Comparison of ENCODE assay signal across 20 mouse cellular contexts in the genomic region with DNA sequence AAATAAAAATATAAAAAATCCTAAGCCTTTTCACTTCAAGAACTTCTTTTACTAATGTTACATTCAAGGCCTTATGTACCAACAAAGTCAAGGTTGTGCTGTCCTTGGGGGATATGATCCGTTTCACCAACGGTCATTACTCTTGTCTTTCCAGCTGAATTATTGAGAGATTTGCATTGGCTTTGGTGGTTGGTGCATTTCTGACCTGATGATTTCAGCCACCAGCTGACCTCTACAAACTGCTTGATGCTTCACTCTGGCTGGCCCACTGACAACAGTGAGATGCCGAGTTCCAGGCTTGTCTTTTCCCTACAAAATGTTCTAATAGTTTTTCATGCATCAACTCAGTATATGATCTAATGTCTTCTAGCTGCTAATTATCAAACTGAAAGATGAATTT.
"Had no signal": no experiment of that assay in that cellular context is flagged by ENCODE, and none has a peak within 500 bp of the region (broad histone marks: within the 10 kb centered on the region; RNA-seq: fewer than 3 reads in every experiment).

No protein-coding gene starts in this region.

- H3K9me3 ChIP-seq: lung, embryonic 15.5 days; megakaryocyte, embryonic 14.5 days; midbrain, embryonic 13.5 days; midbrain, embryonic 15.5 days; neural tube, embryonic 12.5 days; stomach, embryonic 15.5 days had no signal

- ATAC-seq: liver, postnatal 0 days; lung, postnatal 0 days; midbrain, embryonic 13.5 days; midbrain, embryonic 15.5 days had no signal

- DNase-seq: liver, postnatal 0 days; lung, adult 2 months; lung, postnatal 14 days; lung, postnatal 36 days; retina, postnatal 1 day; right cerebral cortex, adult 18-20 months; right cerebral cortex, postnatal 14 days; thymus, adult 2 months; thymus, postnatal 25 days; thymus, postnatal 4 days had no signal

- H3K36me3 ChIP-seq: lung, embryonic 15.5 days; midbrain, embryonic 13.5 days; midbrain, embryonic 15.5 days; neural tube, embryonic 12.5 days; stomach, embryonic 15.5 days had no signal

- H3K27ac ChIP-seq: lung, embryonic 15.5 days; macrophage; midbrain, embryonic 13.5 days; midbrain, embryonic 15.5 days; neural tube, embryonic 12.5 days; stomach, embryonic 15.5 days; stomach, postnatal 0 days had no signal

- H3K4me1 ChIP-seq: lung, embryonic 15.5 days; megakaryocyte, embryonic 14.5 days; midbrain, embryonic 13.5 days; midbrain, embryonic 15.5 days; neural tube, embryonic 12.5 days; stomach, embryonic 15.5 days had no signal

- H3K9ac ChIP-seq: liver, postnatal 0 days; lung, embryonic 15.5 days; midbrain, embryonic 13.5 days; midbrain, embryonic 15.5 days; neural tube, embryonic 12.5 days; stomach, embryonic 15.5 days had no signal

- H3K4me3 ChIP-seq: lung, embryonic 15.5 days; megakaryocyte, embryonic 14.5 days; midbrain, embryonic 13.5 days; midbrain, embryonic 15.5 days; neural tube, embryonic 12.5 days; stomach, embryonic 15.5 days had no signal

- H3K4me2 ChIP-seq: lung, embryonic 15.5 days; midbrain, embryonic 11.5 days; midbrain, embryonic 13.5 days; midbrain, embryonic 15.5 days; neural tube, embryonic 12.5 days; stomach, embryonic 15.5 days had no signal

- H3K27me3 ChIP-seq: lung, embryonic 15.5 days; megakaryocyte, embryonic 14.5 days; midbrain, embryonic 13.5 days; midbrain, embryonic 15.5 days; neural tube, embryonic 12.5 days; stomach, embryonic 15.5 days had no signal
